Mouse (Mus musculus) gastrocnemius, postnatal 25 days (tissue): ENCODE results near the gene Scml4. TPM values are rescaled to one million over a fixed set of nuclear protein-coding genes. Genes with fewer than 3 reads are reported as not detected.

Source experiments
- DNase-seq: peaks from one replicate; pipeline ENCODE4 v3.0.0; 2022
- total RNA-seq, 2 experiments: library from RNA; stranded (reverse); gene quantifications; 1 replicate in 1 of 2; 2 replicates in 1 of 2; pipeline ENCODE4 v1.2.3; 2021

The Scml4 gene
- total RNA-seq, 2 experiments from 2014 or later = 1.4 TPM

- peak; percentile 63 for DNase-seq
Observed at GRCm38 (mm10) chr10:42995484-42995895, 135.3 kb downstream of the Scml4 start.

GRCm38 (mm10) chr10:42997278-42997677, 137.1 kb downstream of the Scml4 start:
- no peak for DNase-seq

GRCm38 (mm10) chr10:42999324-42999723, 139.2 kb downstream of the Scml4 start:
- DNase-seq = no peak

- DNase-seq = no peak
Observed at GRCm38 (mm10) chr10:43001433-43001832, 141.3 kb downstream of the Scml4 start.

GRCm38 (mm10) chr10:43002066-43002678, 142.0 kb downstream of the Scml4 start:
- DNase-seq = no peak

- DNase-seq = no peak
Observed at GRCm38 (mm10) chr10:43002721-43003465, 142.7 kb downstream of the Scml4 start.

GRCm38 (mm10) chr10:43003466-43003757, 143.2 kb downstream of the Scml4 start:
- no peak for DNase-seq

- no peak for DNase-seq
Observed at GRCm38 (mm10) chr10:43004174-43004734, 144.1 kb downstream of the Scml4 start.

GRCm38 (mm10) chr10:43005031-43005430, 144.9 kb downstream of the Scml4 start:
- DNase-seq = no peak

GRCm38 (mm10) chr10:43005677-43006076, 145.5 kb downstream of the Scml4 start:
- no peak for DNase-seq

- DNase-seq = peak; percentile 68
Observed at GRCm38 (mm10) chr10:43006534-43006933, 146.4 kb downstream of the Scml4 start.

- DNase-seq = no peak
Observed at GRCm38 (mm10) chr10:43008116-43008515, 147.9 kb downstream of the Scml4 start.

Other genes starting within 250 kb of the Scml4 start
- 10 to 100 TPM; 20.2 to 21.9 TPM for gene Sec63, start 98.9 kb upstream of the Scml4 start, total RNA-seq